Mouse (Mus musculus) hindbrain, embryonic 11.5 days (tissue): ENCODE results near the gene Scpep1. TPM values are rescaled to one million over a fixed set of nuclear protein-coding genes. Genes with fewer than 3 reads are reported as not detected.
"Not testable (repeated sequence)": the region's sequence is repeated elsewhere in the genome, so short reads cannot be mapped to it uniquely, and the experiment has no call there.

ENCODE experiments used
- ATAC-seq: fragments of 200-750 bp; cut with Nextera tagmentation; 2 replicates; pipeline ENCODE4 v1.8.0; 2017; ENCODE audit warnings: mild to moderate bottlenecking, moderate TSS enrichment, moderate library complexity; ENCODE audit not compliant: low FRiP score
- DNase-seq: peaks from one replicate; pipeline ENCODE4 v3.0.0-alpha.2; 2015; ENCODE audit warnings: low spot score
- H3K27ac ChIP-seq: fragments of 300-500 bp; sonication (generic); 2 replicates; pipeline ENCODE4 v1.5.1; 2014; ENCODE audit warnings: mild to moderate bottlenecking, low read depth, low read length
- H3K27me3 ChIP-seq: fragments of 300-500 bp; sonication (generic); 2 replicates; pipeline ENCODE4 v1.6.1; 2014; ENCODE audit warnings: mild to moderate bottlenecking, low read length, moderate library complexity, mixed read lengths; ENCODE audit not compliant: control insufficient read depth, insufficient read depth
- H3K36me3 ChIP-seq: fragments of 300-500 bp; sonication (generic); 2 replicates; pipeline ENCODE4 v1.6.1; 2014; ENCODE audit warnings: mild to moderate bottlenecking, low read length, moderate library complexity, mixed read lengths; ENCODE audit not compliant: control insufficient read depth, insufficient read depth
- H3K4me1 ChIP-seq: fragments of 300-500 bp; sonication (generic); replicated peaks from 2 replicates; pipeline ENCODE4 v1.6.1; 2014; ENCODE audit warnings: low read length, mixed read lengths; ENCODE audit not compliant: control insufficient read depth, insufficient read depth
- H3K4me2 ChIP-seq: fragments of 300-500 bp; sonication (generic); replicated peaks from 2 replicates; pipeline ENCODE4 v1.6.1; 2014; ENCODE audit warnings: mild to moderate bottlenecking, low read depth, low read length
- H3K4me3 ChIP-seq: fragments of 300-500 bp; sonication (generic); 2 replicates; pipeline ENCODE4 v1.5.1; 2014; ENCODE audit warnings: low read depth, low read length
- H3K9ac ChIP-seq: fragments of 300-500 bp; sonication (generic); 2 replicates; pipeline ENCODE4 v1.6.1; 2014; ENCODE audit warnings: low read depth, low read length
- H3K9me3 ChIP-seq: fragments of 300-500 bp; sonication (generic); 2 replicates; pipeline ENCODE4 v1.6.1; 2016; ENCODE audit warnings: low read length; ENCODE audit not compliant: control insufficient read depth
- WGBS: fragments of 180-500 bp; shearing (Covaris S2); extraction: QIAGEN DNeasy Blood & Tissue Kit; methylation state at CpG from one replicate; pipeline ENCODE4 v1.1.7; 2014; 5-methylcytosine and 5-hydroxymethylcytosine counted together
- polyA plus RNA-seq: library from polyadenylated mRNA; unstranded; fragments of >200 nt; fragmentation: Nextera tagmentation; extraction: Ambion mirVana; gene quantifications from 2 replicates; pipeline ENCODE4 v1.2.1, GENCODE M21; 2014

The Scpep1 gene
- polyA plus RNA-seq, 1 experiment from 2014 or later = 61.8 TPM

DNA sequence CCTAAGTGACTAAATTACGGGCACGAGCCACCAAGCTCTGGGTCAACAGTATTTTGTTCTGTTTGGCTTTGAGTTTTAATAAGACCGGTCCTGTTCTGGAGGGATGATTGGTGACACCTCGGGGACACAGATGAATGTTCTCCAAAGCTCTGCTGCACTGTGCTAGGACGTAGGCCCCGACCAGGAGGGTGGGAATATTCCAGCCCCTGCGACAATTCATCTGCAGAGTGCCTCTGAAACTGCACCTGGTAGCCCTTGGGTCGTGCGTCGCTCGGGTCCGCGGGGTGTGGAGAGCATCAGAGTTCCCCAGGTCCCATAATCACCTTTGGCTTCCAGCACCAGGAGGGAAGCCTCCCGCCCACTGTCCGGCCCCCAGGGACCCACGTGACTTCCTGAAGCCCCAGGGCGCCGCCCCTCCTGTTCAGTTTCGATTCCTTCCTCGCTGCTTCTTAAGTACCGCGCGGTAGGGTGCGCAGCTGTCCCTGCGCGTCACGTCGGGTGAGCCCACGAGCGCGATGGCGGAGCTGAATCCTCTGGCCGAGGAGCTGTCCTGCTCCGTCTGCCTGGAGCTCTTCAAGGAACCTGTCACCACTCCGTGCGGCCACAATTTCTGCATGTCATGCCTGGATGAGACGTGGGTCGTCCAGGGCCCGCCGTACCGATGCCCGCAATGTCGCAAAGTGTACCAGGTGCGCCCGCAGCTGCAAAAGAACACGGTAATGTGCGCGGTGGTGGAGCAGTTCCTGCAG lies 43.9 kb upstream of the Scpep1 start, which contains the start of gene Trim25:
Gene Trim25 (plus strand): TSS at position 403 of the 749 bp plus-strand sequence.
- WGBS = 3% methylated on average over 47 of the region's 48 CpGs
- Histone ChIP-seq H3K4me2 (peak within 1 kb of the TSS; percentile 37), H3K4me1 (0 out of 2 replicates have a peak, but pooled peaks cover 2% of the 10 kb centered on the region), H3K4me3 (peak within 1 kb of the TSS; percentile 36), H3K27me3 (peaks cover 15% of the 10 kb centered on the region), H3K36me3 (no peaks in the 10 kb centered on the region), H3K9me3 (no peaks in the 10 kb centered on the region), H3K27ac (no peak within 1 kb of the TSS), H3K9ac (peak within 1 kb of the TSS; percentile 16; the same call in 1 of the 2 replicates)
- DNase-seq (peak; percentile 76), ATAC-seq (peak; percentile 63)

DNA sequence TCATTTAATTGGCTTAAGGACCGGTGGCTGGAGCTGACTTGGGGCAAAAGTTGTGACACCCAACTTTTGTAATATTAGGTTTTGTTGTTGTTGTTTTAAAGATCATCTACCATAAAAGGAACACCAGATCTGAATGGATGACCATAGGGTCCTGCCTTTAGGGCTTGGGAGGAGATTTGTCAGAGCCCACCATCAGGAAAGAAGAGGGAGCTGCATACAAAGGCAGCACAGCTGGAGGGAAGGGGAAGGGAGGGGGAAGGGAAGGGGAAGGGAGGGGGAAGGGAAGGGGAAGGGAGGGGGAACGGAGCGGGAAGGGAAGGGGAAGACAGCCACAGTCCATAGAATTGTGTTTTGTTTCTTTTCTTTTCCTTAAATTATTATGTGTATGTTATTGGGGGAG lies 43.1 kb upstream of the Scpep1 start:
- Histone ChIP-seq H3K4me3 (no peak overlapping the region), H3K4me2 (no peak overlapping the region), H3K27ac (no peak overlapping the region), H3K9ac (no peak overlapping the region), H3K4me1 (0 out of 2 replicates have a peak, but pooled peaks cover 2% of the 10 kb centered on the region), H3K9me3 (no peaks in the 10 kb centered on the region), H3K36me3 (no peaks in the 10 kb centered on the region), H3K27me3 (peaks cover 15% of the 10 kb centered on the region)
- 11% methylated on average over 3 of the region's 3 CpGs for WGBS
- DNase-seq (no peak), ATAC-seq (no peak)

DNA sequence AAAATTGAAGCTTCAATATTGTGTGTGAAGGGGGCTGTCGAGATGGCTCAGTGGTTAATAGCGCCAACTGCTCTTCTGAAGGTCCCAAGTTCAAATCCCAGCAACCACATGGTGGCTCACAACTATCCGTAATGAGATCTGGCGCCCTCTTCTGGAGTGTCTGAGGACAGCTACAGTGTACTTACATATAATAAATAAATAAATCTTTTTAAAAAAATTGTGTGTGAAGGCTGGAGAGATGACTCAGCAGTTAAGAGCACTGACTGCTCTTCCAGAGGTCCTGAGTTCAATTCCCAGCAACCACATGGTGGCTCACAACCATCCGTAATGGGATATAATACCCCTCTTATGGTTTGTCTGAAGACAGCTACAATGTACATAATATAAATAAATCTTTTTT lies 42.1 kb upstream of the Scpep1 start:
- H3K27me3 ChIP-seq = peaks cover 15% of the 10 kb centered on the region
- H3K9ac ChIP-seq, DNase-seq, H3K27ac ChIP-seq, H3K4me2 ChIP-seq, H3K4me3 ChIP-seq, H3K4me1 ChIP-seq, ATAC-seq, H3K36me3 ChIP-seq, H3K9me3 ChIP-seq: not testable (repeated sequence)
- WGBS = 87% methylated on average over 5 of the region's 5 CpGs

DNA sequence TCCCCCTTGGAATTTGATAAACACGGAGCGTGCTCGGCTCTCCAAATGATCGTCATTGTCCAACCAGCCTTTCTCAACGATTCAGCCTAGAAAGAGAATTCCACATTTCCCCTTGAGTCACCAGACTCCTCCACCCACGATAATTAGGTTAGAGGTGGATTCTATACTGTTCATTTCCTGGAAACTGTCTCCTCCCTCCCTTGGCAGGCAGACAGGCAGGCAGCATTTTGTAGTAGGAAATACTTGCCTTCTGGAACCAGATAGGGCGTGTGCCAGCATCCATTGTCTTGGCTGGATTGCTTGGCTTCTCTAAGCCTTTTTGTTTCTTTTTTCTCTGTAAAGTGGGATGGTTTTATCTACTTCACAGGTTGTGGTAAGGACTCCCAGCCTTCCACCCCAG lies 41.2 kb upstream of the Scpep1 start:
- H3K4me2 ChIP-seq = no peak overlapping the region
- ATAC-seq (no peak), DNase-seq (no peak)
- H3K4me3 ChIP-seq = no peak overlapping the region
- no peak overlapping the region for H3K27ac ChIP-seq
- WGBS = 80% methylated on average over 7 of the region's 7 CpGs
- H3K4me1 ChIP-seq = 0 out of 2 replicates have a peak, but pooled peaks cover 2% of the 10 kb centered on the region
- H3K9ac ChIP-seq = no peak overlapping the region
- peaks cover 15% of the 10 kb centered on the region for H3K27me3 ChIP-seq
- H3K9me3 ChIP-seq = no peaks in the 10 kb centered on the region
- H3K36me3 ChIP-seq = no peaks in the 10 kb centered on the region

DNA sequence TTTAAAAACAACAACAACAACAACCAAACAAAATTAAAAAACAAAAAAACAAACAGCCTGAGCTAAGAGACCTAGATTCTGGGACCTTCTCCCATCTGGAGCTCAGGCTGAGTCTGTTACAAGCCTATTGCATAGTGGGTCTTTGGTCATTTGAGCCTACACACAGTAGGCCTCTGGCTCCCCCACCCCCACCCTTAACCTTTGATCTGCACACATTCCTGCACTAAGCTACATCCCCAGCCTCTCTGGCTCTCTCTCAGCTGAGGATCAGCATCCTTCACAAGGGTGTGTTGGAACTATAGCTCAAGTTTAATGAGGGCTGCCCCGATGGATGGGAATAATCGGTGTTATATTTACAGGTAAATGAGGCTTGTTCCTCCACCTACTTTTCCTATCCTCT lies 40.4 kb upstream of the Scpep1 start:
- Histone ChIP-seq H3K36me3 (no peaks in the 10 kb centered on the region), H3K4me1 (0 out of 2 replicates have a peak, but pooled peaks cover 2% of the 10 kb centered on the region), H3K27ac (no peak overlapping the region), H3K27me3 (peaks cover 15% of the 10 kb centered on the region), H3K4me2 (no peak overlapping the region), H3K9me3 (no peaks in the 10 kb centered on the region), H3K4me3 (no peak overlapping the region), H3K9ac (no peak overlapping the region)
- no peak for ATAC-seq
- 92% methylated on average over 2 of the region's 2 CpGs for WGBS
- no peak for DNase-seq

DNA sequence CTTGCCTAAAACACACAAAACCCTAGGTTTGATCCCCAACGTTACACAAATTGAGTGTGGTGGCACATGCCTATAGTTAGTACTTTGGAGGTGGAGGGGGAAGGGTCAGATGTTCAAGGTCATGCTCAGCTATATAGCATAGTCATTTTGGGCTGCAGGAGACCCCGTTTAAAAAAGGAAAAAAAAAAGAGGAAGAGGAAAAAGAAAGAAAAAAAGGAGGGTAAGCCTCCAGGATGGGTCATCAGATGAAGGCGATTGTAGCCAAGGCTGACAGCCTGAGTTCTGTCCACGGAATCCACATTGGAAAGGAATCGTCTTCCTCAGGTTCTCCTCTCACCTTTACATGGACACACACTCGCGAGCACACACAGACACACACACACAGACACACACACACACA lies 39.2 kb upstream of the Scpep1 start:
- Histone ChIP-seq H3K4me1 (0 out of 2 replicates have a peak, but pooled peaks cover 1% of the 10 kb centered on the region), H3K9me3 (no peaks in the 10 kb centered on the region), H3K4me2 (no peak overlapping the region), H3K9ac (no peak overlapping the region), H3K36me3 (no peaks in the 10 kb centered on the region), H3K27me3 (peaks cover 7% of the 10 kb centered on the region), H3K4me3 (no peak overlapping the region), H3K27ac (no peak overlapping the region)
- DNase-seq (no peak), ATAC-seq (no peak)
- 92% methylated on average over 7 of the region's 7 CpGs for WGBS

DNA sequence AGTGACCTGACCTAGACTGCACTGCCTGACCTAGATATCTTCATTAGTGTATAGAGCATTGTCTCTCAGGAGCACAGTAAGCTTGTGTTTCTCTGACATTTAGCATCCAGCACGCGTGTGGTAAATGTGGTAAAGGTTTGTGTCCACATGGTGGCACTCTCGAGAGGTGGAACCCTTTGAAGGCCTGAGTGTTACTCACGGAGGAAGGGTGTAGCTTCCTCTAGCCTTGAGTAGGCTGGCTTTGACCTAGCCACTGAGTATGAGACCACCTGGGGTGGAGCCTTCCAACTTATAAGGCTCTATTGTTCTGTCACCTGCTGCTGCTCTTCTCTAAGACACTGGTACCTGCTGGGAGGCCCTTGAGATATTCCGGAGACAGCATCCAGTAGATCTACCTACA lies 38.4 kb upstream of the Scpep1 start:
- no peak overlapping the region for H3K4me3 ChIP-seq
- H3K27ac ChIP-seq = no peak overlapping the region
- H3K36me3 ChIP-seq = no peaks in the 10 kb centered on the region
- ATAC-seq (no peak), DNase-seq (peak; percentile 54)
- H3K4me1 ChIP-seq = no peaks in the 10 kb centered on the region
- WGBS = 21% methylated on average over 5 of the region's 5 CpGs
- H3K4me2 ChIP-seq = no peak overlapping the region
- no peaks in the 10 kb centered on the region for H3K9me3 ChIP-seq
- H3K27me3 ChIP-seq = no peaks in the 10 kb centered on the region
- H3K9ac ChIP-seq = no peak overlapping the region

DNA sequence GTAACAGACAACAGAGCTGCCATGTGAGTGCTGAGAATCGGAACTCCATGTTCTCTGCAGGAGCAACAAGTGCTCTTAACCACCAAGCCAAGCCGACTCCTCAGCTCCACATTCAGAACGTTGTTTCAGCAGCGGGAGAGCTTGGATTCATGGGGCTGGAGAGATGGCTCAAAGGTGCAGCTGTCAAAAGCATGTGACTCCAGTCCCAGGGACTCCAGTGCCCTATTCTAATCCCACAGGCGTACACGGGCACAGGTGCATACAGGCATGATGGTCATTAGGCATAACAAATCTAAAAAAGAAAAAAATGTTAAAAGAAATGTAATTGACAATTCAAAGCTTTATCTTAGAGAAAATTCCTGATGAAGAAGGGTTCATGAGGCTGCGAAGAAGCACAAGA lies 37.9 kb upstream of the Scpep1 start:
- Histone ChIP-seq H3K27me3 (no peaks in the 10 kb centered on the region), H3K27ac (no peak overlapping the region), H3K4me2 (no peak overlapping the region), H3K9ac (no peak overlapping the region), H3K4me3 (no peak overlapping the region), H3K36me3 (no peaks in the 10 kb centered on the region), H3K9me3 (no peaks in the 10 kb centered on the region), H3K4me1 (no peaks in the 10 kb centered on the region)
- 48% methylated on average over 7 of the region's 7 CpGs for WGBS
- no peak for DNase-seq
- ATAC-seq = no peak

DNA sequence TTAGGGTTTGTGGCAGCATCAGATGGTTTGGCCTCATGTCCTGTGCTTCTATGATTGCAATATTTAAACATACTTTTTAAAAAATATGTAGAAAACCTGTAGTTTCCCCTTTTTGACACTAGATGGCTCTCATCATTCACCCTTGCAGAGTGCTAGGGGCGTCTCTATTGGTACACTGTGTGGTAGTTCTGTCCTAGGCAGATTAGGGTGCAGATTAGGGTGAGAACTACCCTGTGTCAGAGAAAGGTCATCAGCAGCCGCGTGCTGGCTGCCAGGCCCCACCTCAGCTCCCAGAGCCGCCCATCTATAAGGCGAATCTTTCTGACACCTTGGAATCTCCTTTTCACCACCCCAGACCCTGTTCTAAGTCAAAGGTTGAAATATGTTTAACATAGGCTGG lies 34.3 kb upstream of the Scpep1 start:
- Histone ChIP-seq H3K4me1 (no peaks in the 10 kb centered on the region), H3K27ac (no peak overlapping the region), H3K27me3 (no peaks in the 10 kb centered on the region), H3K36me3 (no peaks in the 10 kb centered on the region), H3K9me3 (no peaks in the 10 kb centered on the region), H3K4me2 (no peak overlapping the region), H3K9ac (no peak overlapping the region), H3K4me3 (no peak overlapping the region)
- DNase-seq (peak; percentile 32), ATAC-seq (no peak)
- 76% methylated on average over 5 of the region's 5 CpGs for WGBS
